Mouse (Mus musculus) right cerebral cortex, postnatal 10 days (tissue): ENCODE measurements around the gene Miox.

Experiments used
- DNase-seq, 2 experiments: peaks; one replicate each; pipeline ENCODE4 v3.0.0; 2021; ENCODE audit warnings: low spot score in 2 of 2

Miox gene

DNA sequence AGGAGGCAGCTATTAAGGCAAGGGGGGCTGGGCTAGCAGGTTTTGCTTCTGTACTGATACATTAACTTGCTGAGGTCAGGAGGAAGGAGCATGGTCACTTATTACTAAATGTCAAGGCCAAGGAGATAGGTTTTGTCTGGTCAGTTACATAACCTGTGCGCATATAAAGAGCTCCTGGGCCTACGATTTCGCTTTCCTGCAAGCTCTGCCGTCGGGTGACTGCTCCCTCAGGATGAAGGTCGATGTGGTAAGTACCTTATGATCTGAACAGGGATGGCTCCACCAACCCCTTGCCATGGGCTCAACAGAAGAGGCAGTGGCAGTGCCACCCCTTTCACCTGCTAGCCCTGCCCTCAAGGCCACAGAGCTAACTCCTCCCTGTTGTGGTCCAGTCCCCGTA is at the start of gene Miox:
Gene Miox (plus strand): TSS at position 128 of the 400 bp plus-strand sequence.
- DNase-seq: no peak

DNA sequence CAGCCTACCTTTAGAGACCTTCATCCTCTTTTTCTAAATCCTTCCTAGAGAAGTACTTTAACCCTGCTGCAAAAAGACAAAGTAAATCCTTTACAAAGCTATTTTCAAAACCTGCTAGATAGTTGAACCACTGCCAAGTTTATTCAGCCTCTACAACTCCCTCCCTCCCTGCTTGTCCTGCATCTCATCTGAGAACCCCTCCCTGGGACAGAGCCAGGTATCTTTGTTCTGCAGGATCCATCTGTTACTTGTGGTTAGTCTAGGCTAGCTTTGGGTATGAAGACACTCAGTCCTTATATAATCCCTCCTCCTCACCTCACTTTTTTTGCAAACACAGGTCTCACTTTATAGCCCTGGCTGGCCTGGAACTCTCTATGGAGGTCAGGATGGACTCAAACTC is 49.2 kb upstream of the Miox start:
- no peak for DNase-seq

DNA sequence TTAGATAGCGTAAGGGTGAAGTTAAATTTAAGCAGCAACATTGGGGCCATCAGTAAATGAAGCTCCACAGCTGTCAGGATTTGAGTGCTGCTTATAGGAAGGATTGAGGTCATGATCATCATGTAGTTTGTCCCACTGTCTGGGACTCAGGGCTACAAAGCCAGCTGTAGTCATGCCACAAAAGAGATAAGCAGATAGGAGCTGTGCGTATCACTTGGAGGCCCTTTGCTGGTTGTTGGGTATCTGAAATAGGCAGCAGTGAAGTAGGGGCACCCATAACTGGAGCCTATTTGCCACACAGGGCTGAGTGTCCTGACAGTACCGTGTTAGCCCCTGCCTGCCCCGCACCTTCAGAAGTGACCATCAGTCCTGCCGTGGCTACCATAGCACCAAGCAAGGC is 48.7 kb upstream of the Miox start:
- DNase-seq: no peak

DNA sequence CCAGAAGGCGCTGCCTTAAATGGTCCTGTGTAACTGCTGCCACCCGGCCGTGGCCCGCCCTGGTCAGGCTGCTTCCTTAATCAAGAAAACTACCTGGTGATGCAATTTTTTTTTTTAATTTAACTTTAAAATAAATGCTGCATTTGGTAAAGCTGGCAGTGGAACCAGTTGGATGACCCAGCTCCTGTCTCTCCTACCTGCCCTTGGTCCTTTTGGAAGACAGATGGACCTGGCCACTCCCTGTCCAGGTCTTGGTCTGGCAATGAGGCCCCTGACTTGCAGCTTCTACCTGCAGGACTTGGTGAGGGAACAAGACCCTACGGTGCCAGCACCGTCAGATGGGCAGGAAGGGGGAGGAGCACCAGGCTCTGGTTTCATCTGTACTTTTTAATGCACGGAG is 48.1 kb upstream of the Miox start:
- DNase-seq: no peak

DNA sequence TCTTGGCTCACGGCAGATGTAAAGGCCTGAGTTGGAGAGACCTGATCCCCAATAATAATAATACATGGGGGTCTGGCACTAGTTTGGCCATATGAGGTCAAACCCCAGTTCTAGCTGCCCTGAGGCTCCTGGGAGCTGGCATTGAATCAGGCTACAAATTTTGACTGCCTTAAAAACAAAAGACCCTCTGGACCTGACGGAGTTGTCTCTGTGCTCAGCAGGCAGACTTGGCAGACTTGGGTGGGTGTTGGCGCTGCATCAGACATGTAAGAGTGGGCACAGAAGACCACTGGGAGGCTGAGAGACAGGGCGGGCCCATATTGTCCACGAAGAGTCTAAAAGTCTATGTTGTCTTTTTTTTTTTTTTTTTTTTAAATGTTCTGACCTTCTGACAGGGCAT is 47.6 kb upstream of the Miox start:
- no peak for DNase-seq

DNA sequence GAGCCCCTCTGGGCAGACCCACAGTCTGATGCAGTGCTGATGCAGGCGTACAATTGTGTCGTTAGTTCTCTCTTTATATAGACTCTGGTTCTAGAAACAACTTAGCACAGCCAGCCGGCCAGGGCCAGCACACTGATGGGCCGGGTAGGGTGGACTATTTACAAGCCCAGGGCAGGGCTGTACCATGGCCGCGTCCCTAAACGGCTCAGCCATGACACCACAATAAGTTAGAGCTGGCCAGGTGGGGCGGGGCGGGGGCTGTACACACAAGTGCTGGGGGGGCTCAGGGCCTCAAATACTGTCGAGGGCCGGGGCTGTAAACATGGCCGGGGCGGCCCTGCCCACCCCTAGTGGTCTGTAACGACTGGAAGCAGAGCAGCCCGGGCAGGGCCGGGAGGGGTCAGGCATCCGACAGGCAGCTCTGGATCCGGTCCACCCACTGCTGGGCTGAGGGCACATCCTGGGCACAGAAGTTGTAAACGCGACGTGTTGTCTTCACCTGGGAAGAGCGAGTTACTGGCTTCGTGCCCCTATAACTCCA is 45.9 kb upstream of the Miox start:
- no peak for DNase-seq

DNA sequence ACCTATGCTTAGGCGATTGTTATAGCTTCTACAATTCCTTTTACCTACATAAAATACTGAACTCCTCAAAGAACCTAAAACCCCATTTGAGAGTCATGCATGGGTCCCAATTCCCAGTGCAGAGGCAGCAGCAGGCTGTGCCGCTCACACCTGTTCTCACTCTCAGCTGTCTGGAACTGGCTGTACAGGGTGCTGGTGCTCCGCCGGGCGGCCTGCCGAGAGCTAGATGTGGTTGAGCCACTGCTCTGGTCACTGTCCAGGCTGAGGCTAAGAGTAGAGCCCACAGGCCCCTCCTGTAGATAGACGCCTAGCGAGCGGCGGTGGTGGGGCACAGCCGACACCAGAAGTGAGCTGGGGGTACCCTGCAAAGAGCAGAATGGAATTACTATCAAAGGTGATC is 44.7 kb upstream of the Miox start:
- DNase-seq: no peak

DNA sequence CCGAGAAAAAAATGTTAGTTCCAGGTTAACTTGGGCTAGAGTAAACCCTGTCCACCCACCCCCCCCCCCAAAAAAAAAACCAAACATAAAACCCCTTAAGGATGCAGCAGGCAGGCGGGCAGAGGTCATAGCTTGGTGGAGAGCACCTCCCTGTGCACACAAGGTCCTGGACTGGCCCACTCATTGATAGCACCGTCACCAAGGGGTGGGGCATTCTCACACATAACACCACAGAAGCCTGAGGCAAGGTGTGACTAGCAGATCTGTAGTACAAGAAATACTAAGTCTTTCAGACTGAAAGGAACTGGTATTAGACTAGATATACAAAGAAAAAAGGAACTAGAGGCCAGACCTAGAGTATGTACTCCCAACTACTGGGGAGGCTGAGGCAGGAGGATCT is 42.7 kb upstream of the Miox start:
- no peak for DNase-seq

DNA sequence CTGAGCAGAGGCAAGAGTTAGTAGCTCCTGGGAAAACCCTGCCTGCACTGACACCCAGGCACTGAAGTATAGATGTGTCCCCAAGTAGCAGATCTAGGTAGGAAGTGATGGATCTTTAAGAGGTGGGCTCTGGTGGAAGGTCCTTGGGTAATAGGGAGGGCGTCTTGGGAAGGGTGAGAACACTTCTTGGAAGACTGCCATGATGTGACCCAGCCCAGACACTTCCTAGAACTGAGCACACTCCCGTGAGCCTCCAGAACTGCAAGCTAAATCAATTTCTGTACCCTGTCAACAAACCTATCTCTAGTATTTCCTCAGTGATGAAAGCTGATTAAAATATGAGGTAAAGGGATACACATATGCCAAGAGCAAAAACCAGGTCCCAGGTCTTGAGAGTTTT is 41.4 kb upstream of the Miox start:
- DNase-seq: no peak

DNA sequence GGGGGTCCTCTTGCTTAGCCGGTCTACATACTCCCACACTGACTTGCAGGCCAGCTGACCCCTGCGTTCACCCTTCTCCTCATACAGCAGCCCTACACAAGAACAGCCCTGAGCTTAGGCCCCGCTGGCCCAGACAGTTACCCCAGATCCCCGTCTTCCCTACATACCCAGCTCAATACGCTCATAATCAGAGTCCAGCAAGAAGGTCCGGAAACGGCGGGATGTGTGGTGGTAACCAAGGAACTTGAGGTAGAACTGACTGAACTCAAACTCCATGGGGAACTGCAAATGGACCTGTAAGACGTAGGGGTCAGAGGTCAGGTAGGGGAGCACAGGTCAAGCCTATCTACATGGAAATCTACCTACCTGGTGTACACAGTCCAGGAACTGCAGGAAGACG is 40.4 kb upstream of the Miox start:
- DNase-seq: no peak

DNA sequence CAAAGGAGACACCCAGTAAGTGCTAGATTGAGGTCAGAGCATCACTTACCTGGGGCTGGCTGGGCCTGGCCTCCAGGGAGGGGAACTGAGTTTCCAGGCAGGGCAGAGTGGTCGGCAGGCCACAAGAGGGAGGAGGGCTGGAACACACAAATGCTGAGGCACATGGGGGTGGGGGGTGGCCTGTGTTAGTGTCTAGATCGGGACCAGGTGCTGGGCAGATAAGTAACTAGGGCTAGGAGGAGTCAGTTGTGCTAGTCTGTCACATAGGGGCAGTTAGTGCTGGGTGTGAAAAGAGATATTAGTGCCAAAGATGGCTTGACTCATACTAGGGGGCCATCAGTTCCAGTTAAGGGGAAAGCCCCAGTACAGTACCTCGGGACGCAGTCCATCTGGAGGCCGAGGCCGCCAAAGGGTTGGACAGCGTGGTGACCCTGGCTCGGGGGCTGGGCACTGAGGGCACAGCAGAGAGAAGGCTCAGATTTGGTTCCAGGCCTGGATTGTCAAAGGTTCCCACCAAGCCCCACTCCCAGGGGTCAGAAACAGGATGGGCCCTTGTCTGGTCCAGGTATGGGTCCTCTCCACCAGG is 38.5 kb upstream of the Miox start:
- DNase-seq: no peak

DNA sequence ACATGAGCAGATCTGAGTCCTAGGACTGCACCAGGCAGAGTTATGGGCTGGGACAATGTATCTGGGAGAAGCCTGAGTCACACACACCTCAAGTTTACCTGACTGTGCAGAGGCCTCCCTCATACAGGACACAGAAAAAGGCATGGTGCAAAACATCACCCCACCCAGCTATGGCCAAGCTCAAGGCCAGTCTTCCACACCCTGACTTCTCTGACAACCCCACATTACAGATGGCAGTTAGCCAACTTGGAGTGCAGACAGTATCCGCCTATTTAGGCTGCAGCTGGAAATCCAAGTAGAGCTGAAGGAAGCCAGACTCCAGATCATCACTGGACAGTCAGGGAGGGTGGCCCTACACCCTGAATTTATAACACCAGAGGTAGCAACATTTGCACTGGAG is 37.7 kb upstream of the Miox start:
- no peak for DNase-seq

DNA sequence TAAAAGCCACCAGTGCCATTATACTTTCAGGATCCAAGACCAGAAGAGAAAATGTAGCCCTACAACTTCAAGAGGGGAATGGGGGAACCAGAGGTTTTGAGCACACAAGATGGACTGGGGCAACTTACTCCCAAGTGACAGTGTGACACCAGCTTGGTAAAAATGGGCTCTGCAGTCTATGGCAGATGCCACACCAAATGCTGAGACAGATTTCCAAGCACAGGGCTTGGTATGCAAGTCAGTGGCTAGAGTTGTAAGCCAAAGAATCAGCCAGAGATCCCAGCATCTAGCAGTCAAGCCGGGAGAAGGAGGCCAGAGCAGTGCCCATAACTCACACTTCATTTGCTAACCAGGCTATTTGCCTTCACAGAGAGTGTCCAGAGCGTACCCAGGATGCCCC is 36.5 kb upstream of the Miox start:
- no peak for DNase-seq

DNA sequence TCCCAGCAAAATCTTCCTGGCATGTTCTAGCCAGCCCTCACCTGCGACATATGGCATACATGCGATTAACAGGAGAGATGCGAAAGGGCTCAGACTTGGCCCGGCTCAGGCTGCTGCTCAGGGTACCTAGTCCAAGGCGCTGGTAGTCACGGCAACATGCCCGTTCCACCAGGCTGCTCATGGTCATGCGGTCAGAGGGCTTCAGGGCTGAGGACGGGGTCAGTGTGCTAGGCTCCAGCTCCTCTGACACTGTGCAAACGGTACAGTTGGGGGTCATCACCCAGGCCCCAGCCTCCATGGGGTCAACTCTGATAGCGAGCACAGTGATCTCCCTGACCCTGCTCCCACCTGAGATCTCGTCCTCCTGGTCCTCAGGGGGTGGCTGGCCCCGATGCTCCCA is 34.0 kb upstream of the Miox start:
- no peak for DNase-seq

DNA sequence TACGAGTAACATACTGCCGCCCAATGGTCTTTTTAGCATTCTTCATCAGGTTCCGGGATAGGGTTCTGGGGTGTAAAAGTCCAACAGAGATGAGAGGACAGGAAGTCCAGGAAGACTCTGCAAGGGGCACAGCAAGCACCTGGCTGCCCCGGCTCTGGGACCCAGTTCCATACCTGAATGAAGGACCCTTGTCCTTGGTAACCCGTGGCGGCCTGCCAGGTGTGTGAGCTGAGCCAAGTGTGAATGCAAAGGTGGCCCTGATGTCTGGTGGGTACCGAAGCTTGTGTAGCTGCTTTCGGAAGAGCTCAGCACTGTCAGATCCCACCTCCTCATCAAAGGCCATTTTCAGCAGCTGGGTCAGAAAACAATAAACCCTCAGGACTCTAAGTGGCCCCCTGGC is 33.6 kb upstream of the Miox start:
- DNase-seq: no peak

DNA sequence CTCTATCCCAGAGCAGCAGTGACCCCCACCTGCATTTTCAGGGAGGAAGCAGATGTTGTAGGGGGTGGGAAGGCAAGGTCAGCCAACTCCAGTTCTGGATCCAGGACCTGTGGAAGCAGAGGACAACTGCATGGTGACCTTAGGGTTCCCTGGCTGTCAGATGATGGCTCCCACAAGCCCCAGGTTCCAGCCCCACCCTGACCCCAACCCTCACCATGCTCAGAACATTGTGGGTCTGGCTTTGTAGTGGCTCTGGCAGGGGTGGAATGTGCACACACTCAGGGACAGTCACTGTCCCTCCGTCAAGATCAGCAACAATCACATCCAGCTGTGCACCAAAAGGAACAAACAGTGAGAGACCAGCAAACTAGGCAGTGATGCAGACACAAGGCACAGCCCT is 28.2 kb upstream of the Miox start:
- DNase-seq: no peak

DNA sequence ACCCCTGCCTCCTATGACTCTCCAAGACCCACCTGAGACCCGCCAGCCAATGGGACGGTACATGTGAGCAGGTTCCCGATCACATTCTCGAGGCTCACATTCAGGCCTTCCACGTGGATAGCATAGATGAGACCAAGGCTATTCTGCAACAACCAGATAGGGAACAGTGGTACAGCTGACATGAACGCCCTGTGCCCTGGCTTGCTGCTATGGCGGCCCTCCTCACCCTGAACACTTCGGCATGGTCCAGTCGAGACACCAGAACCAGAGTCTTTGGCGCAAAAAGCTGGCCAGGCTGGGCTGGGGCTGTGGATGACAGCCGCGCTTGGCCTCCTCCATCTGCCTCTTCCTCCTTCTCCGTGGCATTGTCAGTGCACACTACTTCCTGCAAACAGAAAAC is 26.7 kb upstream of the Miox start:
- DNase-seq: peak; percentile 18 to 20

DNA sequence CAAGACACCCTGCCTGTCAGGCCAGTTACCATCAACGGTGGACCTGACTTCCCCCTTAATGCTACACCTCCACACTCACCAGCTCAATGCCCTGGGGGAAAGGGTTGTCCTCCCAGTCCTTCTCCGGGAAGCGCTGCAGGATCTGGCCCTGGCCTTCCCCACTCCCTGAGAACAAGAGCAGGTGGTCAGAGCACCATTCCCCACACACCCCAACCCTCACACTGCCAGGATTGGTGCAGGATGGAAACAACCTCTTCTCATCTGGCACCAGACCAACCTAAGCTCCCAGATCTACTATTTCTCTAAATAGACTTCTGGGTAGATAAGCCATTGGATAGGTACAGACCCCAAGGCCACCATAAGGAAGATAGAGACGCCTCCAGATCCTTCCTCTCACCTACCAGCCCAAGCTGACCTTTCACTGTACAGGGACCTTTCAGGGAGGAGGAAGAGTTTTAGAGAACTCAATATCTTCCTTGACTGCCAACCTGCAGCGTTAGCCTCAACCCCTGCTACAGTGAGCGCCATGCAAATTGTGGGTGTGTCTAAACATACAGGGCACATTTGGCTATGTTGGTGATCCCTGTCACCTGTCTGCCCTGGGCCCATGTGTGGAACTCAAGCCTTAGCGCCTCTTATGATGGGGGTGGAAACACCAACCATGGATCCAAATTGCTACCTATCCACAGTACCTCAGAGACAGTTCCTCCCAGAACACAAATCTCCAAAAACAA is 25.6 kb upstream of the Miox start:
- peak; percentile 23 to 26 for DNase-seq

DNA sequence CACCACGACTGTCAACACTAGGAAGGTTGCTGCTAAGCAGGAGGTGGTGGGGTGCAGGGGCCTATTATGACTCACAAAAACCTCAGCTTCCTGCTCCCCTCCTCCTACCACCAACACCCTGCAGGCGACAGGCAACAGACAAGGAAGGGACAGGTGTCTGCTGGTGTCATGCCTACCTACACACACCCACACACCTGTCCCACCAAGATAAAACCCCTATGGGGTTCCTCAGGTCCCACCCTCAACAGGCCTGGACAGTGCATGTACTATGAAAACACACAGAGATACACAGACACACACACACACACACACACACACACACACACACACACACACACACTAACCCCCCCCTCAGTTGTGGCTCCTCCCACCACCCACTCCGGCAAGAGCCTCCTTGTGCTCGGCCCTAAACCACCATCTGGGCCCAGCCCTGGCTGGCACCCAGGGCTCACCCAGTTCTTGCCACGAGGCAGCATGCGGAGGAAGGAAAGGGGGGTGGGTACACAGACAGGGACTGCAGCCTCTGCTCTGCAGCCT is 24.2 kb upstream of the Miox start:
- peak; percentile 54 to 55 for DNase-seq

DNA sequence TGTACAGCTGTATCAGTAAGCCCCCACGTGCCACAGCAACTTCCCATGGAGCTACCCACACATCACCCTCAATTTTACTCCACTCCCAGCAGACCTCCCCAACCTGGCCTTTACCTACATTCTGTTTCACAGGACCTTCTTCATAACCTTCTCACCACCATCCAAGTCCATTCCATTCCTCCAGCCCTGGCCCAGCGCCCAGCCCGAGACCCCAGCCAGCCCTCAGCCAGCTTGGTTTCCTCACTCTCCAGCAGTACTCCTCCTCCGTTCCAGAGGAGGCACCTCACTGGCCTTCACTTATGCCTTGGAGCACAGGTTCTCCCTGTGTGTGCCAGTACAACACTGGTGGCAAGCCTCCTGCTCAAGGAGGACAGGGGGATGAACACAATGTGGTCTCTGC is 20.8 kb upstream of the Miox start:
- DNase-seq: no peak

DNA sequence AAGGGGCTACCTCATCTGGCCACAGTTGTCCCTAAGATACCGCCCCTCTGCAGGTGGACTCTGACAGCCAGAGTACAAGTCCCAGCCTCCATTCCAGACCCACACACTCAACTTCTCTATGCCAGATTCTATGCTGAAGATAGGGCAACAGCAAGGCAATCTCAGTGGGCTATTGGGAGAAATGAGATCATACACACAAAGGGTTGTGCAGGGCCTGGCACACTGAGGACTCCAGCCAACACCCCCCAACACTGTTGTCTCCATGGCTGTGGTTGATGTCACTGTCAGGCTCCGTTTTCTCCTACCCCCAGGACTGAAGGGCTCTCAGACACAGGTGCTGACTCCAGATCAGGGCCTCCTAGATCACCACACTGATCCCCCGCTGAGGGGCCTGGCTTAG is 20.1 kb upstream of the Miox start:
- no peak for DNase-seq

DNA sequence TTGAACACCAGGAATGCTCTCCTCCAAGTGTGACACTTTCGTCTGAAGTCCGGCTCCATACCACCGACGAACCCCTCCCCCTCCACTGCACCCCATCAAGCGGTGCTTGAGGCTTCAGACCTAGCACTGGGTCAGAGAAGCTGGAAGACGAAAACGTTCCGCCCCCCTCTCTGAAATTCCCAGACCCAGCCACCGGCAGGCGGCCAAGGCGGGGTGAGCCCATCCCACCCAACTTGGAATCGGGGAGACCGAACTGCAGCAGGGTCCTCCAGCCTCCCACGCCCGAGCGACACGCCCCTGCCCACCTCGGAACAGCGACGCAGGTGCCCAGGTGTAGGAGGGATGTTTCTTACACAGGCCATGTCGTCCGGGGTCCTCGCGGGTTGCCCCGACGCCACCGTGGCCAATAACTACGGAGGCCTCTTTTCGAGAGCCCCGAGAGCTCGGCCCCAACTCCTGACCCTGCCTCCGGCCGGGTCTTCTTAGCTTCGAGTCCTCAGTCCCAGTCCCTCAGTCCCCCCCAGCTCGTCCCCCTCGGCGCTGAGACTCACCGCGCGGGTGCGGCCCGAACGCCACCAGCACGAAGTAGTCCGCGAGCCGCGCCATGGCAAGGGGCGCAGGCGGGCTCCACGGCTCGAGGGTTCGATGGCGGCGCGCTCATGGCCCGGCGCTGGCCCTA is 19.5 kb upstream of the Miox start:
- peak; percentile 57 to 60 for DNase-seq

DNA sequence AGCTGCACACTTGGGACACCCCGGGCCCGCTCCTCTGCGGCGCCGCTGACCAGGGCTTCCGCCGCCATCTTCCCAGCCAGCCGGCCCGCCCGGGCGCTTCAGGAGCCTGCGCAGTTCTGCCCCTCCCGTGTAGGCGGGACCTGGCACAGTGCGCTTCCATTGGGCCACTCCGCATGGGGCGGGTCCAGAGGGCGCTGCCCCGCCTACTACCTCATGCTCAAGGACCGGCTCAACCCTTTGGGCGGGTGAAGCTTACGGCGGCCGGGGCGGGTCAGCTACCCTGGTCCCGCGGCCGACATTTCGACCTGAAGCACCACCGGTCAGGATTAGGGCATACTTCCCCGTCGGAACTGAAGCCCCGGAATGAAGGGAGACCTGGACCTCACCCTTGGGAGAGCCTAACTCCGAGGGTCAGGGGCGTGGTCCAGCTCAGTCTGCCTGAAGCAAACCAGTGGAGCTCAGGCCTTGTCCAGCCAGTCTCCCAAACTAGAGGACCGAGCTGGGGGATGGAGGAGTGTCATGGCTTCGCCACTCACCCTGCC is 18.9 kb upstream of the Miox start, which contains the start of gene Sbf1:
Gene Sbf1 (minus strand): TSS at position 122 of the 542 bp plus-strand sequence.
- DNase-seq: peak; percentile 98
